Mouse (Mus musculus) left cerebral cortex, adult 11 months (tissue): ENCODE measurements around the gene Azin2.

ENCODE experiments used
- DNase-seq: peaks from one replicate; pipeline ENCODE4 v3.0.0; 2022; ENCODE audit warnings: low spot score

Azin2 gene

DNA sequence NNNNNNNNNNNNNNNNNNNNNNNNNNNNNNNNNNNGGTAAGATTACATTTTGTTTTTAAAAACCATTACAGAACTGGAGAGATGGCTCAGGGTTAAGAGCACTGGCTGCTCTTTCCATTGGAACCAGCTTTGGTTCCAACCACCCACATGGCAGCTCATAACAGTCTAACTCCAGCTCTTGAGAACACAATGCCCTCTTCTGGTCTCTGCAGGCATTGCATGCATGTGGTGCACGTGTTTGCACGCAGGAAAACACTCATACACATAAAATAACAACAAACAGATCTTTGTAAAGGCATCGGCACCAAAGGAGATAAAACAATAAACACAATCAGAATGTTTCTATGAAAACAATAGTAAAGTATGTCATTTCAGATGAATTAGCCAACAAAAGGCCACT, 19.9 kb downstream of the Azin2 start:
- no peak for DNase-seq

DNA sequence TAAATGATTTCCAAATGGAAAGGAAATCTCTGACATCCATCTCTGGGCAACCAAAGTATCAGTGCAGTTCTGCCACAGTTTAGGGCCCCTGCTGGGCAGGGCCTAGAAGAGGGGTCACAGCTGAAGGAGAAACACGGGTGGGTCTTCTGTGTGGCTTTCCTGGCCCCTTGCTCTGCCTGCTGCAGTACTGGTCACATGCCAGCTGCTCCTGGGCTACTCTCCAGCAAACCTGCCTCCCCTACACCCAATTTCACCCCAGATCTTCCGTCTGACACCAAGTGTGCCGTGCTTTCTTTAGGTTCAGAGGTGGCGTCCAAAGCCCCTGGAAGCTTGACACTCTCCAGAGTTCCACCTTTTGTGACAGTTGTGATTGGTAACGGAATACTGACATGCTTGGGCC, 26.6 kb downstream of the Azin2 start:
- DNase-seq: no peak

DNA sequence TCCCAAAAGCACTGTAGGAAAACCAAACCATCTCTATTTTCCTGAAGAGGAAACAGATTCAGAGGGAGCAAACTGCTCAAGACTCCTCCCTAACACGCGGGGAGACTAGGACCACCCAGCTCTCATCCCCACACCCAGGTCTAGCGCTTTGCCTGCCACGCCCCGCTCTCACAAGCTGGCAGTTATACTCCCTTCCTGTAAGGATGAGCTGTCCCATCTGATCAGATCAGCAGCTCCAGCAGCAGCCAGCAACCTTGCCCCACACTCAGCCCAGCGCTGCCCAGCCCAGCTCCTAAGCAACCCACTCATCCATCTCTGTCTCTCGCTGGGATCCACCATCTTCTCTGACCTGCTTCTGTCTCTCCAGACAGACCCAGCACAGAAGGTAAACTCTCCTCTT, 29.5 kb downstream of the Azin2 start:
- no peak for DNase-seq

DNA sequence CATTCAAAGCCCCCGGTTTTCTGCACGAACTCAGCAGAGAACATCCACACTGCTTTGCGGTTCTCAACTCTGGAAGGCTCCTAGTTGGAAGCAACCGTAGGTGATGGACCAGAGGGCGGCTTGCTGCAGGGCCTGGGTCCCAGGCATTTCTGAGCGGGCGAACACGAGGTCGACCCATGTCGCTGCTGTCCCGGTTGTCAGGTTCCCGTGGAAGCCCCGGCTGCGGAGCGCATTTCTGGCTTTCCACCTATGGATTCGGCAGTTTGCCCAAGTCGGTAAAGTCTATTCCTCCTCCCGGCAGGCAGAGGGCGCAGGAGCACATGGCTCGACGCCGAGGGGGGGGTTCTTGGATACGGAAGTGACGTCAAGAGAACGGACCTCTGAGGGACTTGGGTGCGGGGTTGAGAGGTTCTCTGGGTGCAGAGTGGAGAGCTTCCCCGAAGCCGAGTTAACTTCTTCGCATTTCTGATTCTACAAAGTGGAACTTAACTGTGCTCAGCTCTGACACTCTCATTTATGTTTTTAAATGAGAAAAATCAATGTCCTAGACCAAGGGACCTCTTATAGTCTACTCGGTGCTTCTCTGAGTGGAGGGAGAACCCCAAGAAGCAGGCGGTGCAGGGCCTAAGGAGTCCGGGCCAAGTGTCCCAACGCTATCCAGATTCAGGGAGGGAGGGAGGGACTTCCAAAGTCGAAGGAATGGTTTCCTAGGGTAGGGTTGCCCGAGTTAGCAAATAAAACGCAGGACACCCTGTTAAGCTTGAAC, 37.2 kb downstream of the Azin2 start:
- peak; percentile 76 for DNase-seq

DNA sequence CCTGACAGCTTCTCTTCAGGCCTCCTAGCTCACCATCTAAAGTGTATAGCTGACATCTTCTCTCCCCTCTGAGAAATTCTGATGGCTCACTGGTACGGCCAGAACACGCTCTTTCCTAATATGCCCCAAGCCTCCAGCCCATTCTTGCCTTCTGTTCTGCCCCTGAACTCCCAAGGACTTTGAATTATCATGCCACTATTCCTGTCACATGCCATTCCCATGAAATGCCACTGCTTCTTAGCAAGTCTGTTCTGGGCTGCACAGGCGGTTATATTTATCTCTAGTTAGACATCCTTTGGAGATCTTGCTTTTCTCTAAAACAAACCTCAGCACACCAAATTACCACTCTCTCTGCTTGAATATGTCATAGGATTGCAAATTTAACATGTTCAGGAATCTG, 38.6 kb downstream of the Azin2 start:
- no peak for DNase-seq

DNA sequence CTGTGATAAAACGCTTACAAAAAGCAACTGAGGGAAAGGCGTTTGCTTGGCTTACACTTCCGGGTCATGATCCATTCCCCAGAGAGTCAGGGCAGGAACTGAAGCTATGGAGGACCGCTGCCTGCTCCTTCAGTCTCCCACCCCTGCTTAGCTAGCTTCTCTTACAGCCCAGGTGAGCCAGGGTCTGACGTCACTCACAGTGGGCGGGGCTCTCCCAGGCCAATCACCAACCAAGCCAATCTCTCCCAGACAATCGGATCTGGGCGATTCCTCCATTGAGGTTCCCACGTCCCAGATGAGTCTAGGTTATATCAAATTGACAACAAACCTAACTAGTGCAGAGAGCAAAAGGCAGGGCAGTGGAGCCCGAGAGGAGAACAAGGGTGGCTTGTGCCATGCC, 43.1 kb downstream of the Azin2 start:
- DNase-seq: no peak

DNA sequence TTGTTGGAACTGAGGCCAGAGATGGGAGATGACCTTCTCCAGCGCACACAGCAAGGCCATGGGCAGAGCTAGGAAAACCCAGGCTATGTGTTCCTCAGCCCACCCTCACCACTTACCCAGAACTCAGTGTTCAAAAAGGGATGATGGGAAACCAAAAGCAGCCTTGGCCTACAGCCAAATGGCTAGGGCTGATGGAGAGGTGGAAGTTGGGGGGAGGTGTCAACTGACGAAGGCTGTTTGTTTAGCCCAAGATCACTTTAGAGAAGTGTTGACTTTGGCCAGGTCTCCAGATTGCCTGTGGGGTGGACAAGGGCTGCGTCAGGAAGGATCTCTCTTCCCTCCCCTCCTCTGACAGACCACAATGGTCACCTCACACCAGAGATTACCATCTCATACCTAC, 44.1 kb downstream of the Azin2 start:
- no peak for DNase-seq

DNA sequence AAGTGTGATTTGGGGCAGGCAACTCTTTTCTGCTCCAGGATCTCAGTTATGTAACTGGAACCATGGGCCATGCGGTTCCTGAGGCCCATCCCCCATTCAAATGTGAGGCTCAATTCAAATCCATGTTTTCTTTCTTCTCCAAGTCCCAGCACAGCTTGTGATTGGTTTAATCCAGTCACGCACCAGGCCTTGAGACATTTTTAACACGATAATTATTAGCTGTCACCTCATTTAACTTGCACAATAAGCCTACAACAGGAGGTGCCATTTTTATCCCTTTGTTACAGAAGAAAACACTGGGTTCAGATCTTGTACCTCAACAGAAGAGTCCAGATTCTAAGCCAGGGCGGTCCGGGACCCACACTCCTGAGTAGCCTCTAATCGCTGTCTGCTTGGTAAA, 44.5 kb downstream of the Azin2 start:
- peak; percentile 43 for DNase-seq

DNA sequence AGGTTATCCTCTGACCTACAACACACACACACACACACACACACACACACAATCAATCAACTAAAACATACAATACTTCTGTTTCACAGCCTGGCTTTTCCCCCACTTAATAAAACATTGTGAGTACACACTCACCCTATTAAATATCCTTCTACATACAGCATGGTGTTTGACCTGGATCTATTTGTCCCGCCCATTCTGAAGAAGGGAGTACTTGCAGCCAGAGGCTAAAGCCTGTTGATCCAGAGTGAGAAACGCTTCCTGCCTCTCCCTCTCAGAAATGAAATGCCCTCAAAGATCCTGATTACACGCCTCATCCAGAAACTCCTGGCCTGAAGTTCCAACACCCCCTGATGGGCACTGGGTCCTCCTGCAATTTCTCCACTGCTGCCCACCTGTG, 45.1 kb downstream of the Azin2 start:
- DNase-seq: no peak

DNA sequence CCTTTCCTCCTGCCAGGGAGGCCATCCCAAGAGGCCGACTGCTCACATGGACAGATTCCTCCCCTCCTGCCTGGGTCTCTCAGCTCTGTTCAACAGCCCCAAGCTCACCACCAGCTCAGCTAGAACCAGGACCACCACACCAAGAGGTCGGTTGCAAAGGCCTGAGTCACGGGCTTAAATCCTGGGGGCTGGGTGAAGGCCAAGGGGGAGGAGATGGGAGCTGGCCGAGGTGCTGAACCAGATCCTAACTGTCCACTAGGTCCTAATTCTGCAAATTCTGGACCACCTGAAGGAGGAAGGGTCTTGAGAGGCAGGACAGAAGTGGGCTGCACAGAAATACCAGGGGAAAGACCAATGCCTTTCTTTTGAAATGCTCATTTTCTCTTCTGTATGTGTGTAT, 48.4 kb downstream of the Azin2 start:
- no peak for DNase-seq

DNA sequence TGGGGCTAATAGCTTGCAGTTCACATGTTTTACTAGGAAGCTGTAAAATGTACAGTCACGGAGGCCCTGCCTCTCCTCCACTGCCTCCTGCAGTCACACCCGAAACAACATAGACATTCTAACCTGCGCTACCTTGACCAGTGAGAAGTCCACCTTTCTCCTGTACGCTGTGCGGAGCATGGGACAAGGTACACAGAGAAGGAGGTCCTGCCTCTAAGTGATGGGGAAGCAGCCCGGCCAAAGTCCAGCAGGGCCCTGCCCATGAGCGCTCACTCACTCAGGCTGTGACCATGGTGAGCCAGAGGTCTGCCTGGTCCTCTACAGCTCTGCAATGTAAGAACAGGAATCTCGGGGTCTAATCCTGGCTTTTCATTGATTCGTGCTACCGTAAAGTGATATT, 50.2 kb downstream of the Azin2 start:
- no peak for DNase-seq

DNA sequence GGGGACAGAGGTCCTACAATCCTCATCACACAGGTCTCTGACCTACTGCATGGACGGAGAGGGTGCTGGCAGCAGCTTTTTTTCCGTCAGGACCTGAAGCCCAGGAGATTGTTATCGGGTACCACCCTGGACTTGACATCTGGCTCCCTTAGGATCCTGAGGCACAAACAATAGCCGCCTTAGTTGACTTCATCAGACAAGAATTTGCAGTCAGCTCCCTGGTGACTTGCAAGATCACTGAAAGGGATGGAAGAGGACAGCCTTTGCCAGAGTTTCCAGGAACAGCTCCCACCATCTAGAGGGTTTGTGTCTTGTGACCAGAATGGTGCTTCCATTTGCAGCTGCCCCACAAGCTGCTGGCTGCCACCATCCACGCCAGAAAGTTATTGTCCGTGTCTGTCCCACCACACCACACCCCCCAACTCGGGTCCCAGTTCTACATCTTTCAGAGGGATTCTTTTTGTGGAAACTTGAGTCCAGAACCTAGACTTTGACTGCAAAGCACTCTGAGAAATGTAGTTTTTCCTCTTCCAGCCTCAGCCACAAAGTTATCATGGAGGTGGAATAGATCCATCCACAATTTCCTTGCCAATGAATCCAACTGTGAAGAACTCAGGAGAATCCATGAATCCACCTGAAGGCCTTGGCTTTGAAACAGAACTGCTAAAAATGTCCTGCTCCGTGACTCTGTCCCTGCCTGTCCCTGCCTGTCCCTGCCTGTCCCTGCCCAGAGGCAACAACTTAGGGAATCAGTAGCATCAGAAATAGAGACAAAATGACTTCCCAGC, 51.8 kb downstream of the Azin2 start:
- no peak for DNase-seq

DNA sequence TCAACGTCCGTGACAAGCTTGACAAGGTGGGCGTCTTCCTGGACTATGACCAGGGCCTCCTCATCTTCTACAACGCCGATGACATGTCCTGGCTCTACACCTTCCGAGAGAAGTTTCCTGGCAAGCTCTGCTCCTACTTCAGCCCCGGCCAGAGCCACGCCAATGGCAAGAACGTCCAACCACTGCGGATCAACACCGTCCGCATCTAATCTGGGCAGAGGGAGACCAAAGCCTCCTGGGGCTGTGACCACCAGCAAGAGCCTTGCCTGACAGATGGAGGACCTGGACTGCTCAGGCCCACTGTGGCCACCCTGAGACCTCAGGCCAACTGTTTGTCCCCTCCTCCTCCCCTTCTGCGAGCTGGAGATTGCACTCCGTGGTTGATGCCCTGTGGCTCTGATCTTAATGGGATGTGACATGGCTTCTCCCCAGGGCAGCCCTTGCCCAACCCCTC, 52.8 kb downstream of the Azin2 start:
- no peak for DNase-seq

DNA sequence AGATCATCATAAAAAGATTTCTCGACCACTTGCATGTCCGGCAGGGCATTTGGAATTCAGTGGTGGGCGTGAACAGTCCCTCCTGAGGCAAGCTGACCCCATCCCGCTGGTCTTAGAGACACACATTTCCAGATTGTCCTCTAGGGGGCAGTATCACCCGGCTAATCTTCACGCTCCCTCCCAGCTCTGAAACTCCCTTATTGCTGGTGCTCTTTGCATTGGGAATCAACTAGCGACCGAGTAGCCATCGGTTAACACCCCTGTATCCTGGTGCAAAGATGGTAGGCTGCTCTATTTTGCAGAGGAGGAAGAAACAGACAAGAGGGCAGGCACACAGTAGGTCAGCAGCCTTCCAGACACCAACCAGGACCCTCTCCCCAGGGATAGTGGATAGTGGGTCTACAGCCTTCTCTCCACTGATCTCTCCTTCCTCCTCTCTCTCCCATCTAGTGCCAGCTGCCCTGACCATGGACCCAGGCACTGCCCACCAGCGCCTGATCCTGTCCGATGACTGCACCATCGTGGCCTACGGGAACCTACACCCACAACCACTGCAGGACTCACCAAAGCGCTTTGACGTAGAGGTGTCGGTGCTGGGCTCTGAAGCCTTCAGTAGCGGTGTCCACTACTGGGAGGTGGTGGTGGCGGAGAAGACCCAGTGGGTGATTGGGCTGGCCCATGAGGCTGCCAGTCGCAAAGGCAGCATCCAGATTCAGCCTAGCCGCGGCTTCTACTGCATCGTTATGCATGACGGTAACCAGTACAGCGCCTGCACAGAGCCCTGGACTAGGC, 53.5 kb downstream of the Azin2 start:
- DNase-seq: no peak

DNA sequence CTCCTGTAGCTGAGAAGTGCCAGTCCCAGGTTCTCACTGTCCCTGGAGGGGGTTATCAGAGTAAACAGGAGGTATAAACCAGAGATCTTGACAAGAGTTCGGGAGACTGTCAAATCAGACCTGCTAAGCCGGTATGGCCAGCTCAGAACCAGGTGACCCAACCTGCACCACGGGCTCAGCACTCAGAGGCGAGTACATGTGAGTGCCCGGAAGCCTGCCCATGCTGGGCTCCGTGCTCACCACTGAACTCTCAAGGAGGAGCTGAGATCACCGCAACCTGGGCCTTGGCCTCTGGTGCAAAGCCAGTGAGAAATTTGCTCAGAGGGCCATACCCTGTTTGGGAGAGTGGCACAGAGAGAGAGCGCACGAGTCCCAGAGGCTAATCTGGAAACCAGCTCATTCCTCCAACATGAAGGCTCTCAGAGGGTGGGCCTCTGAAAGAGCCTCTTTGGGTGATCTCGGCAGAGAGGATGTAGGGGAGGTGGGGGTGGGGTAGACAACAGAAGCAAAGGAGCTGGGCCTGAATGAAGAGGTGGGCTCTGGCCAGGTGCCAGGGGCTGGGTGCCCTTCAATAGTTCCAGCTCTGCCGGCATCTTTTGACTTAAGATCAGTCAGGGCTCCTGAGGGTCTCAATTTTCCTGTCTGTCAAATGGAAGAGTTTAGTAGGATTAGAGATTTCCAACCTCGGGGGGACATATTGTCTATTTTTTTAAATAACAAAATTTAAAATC, 54.8 kb downstream of the Azin2 start:
- DNase-seq: no peak

DNA sequence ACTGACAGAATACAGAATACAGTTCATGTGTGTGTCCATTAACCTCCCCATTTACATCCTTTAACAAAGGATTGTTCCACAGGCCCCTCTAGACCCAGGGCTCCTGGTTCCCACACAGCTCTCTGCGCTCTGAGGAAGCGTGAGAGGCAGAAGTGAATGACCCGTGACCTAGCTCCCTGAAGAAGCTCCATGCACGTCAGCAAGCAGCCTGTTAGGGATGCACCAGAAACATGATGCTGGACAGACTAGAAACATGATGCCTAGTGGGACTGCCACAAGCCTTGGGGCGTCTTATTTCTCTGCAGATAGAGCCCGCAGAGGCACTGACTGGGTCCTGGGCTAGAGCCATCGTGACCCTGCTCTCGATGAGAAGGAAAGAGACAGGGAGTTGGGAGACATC, 55.5 kb downstream of the Azin2 start:
- DNase-seq: no peak

DNA sequence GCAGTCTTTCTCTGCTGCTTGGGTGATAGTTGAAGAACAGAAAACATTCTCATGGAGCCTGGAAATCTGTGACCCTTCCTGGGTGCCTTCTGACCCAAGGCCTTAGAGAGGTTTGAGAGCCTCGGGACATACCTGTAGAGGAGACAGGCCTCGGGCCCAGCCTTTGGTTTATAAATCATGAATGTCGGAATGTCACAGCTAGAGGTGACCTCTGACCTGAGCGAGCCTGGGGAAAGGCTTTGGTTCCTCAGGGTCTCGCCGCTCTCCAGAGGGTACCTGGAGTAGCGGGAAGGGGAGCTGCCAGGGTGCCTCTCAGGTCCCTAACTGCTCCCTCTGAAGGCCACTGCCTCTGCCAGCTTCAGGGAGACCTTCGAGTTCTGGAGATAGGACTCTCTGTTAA, 57.0 kb downstream of the Azin2 start:
- DNase-seq: no peak

DNA sequence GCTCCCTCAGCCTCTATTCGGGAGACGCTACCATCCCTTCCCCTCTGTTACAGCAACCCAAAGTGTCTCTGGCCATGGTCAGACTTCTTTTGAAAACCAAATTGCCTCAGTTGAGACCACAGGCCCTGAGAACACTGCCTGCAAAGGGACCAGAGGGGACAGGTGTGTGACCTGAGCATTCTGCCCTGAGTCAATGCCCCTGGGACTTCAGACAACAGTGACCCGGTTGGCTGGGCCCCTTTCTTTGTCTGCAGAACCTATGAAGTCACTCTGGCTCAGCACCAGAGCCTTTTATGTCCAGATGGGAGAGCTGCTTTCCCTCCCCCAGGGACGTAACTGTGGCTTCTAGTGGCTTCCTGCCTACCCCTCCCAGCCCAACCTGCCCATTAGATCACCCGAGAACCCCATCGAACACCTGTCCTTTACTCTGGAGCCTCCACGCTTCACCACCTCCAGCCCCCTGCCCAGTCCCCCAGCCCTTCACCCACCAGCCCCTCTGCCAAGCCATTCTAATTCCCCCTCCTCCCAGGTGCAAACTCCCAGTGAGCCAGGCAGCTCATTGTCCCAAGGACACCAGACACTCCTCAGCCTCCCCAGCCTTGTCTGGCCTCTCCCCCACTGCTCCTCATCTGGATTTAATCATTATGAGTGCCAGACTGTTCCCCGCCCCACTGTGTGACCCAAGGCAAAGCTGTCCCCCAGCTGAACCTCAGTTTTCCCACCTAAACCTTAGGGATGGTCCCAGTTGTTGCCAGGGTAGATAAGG, 58.0 kb downstream of the Azin2 start:
- DNase-seq: no peak

DNA sequence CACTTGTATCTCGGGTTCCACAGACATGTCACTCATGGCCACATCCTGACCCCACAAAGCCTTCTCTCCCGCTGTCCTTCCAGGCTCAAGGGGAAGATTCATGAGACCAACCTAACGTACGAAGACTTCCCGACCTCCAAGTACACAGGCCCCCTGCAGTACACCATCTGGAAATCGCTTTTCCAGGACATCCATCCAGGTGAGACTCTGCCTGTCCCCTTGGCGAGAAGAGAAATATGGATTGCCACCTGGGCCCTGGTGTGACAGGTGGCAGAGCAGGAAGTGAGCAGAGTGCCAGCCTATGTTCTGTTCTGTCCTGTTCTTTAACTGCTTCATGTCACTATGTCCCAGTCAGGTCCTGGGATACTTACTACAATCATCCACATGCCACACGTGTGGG, 59.9 kb downstream of the Azin2 start:
- no peak for DNase-seq

DNA sequence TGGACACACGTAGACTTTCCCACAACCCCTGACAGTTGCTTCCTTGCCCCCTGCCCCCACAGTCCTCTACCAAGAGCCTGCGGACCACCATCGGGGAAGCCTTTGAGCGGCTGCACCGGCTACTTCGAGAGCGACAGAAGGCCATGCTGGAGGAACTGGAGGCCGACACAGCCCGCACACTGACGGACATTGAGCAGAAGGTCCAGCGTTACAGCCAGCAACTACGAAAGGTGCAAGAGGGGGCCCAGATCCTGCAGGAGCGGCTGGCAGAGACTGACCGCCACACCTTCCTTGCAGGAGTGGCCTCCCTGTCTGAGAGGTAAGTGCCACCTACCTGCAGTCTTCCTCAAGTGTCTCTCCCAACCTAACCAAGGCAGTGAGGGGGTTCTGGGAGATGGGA, 61.8 kb downstream of the Azin2 start:
- no peak for DNase-seq

DNA sequence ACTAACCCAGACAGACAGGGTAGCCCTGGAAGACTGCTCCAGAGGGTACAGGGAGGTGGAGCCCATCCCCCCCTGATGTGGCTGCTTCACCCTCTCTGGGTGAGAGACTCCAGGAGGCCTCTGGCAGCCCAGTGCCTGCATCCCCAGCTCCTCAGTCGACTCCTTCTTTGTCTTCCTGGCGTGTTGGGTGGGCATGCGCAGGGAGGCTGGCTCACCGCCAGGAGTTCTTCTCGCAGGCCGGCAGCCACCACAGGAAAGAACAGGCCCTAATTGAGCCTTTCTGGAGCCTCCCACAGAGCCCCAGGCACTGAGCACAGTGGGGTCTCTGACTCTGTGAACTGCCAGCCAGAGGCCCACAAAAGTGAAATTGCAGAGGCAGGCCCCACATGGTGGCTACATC, 62.9 kb downstream of the Azin2 start:
- peak; percentile 73 for DNase-seq
